Mouse (Mus musculus): ENCODE results near the gene Smcp. TPM values are rescaled to one million over a fixed set of nuclear protein-coding genes. Genes with fewer than 3 reads are reported as not detected.

The Smcp gene
- not detected in 2 replicates for polyA plus RNA-seq (2014; fragmentation: Nextera tagmentation; extraction: Ambion mirVana)

DNA sequence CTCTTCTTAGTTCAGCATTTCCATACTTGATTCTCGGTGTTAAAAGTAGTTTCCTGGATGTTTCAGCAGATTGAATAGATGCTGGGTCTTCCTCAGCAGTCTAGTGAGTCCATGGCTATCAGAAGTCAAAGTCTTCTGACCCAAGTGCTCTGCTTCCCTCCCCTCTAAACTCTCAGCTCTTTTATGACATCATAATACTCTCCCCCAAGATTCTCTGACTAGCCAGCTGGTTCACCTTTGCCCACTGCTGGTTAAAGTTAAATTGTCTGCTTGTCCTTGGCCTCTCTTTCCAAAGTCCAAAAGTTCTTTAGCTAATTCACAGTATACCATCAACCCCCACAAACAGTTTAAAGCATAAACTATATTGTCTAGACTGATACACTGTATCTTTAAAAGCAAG is at the start of gene Smcp:
TSS of gene Smcp (minus strand) at position 140 of the 400 bp plus-strand sequence.
- no peaks in the 10 kb centered on the region for H3K36me3 ChIP-seq (ENCODE audit: control insufficient read depth, insufficient read depth, low read length)
- H3K4me1 ChIP-seq (ENCODE audit: control insufficient read depth in 2 of 2, insufficient read depth in 2 of 2, low read length in 2 of 2) = no peaks in the 10 kb centered on the region
- H3K9me3 ChIP-seq (ENCODE audit: control insufficient read depth, low read length) = no peaks in the 10 kb centered on the region
- no peak within 1 kb of the TSS for H3K9ac ChIP-seq (ENCODE audit: low read length)
- no peak within 1 kb of the TSS for H3K27ac ChIP-seq (replicated peaks in 1 of 2; ENCODE audit: control insufficient read depth in 1 of 2, insufficient read depth in 1 of 2, low read depth in 2 of 2, low read length in 2 of 2)
- H3K27me3 ChIP-seq (ENCODE audit: control insufficient read depth, insufficient read depth, low read length) = no peaks in the 10 kb centered on the region
- H3K4me2 ChIP-seq (ENCODE audit: low read length) = no peak within 1 kb of the TSS
- WGBS = 63% methylated on average over 1 of the region's 1 CpGs
- ATAC-seq (ENCODE audit: insufficient number of reproducible peaks, insufficient read depth, low FRiP score, low read depth) = no peak
- no peak within 1 kb of the TSS for H3K4me3 ChIP-seq (ENCODE audit: control insufficient read depth in 1 of 2, insufficient read depth in 1 of 2, low read depth in 1 of 2, low read length in 2 of 2)

DNA sequence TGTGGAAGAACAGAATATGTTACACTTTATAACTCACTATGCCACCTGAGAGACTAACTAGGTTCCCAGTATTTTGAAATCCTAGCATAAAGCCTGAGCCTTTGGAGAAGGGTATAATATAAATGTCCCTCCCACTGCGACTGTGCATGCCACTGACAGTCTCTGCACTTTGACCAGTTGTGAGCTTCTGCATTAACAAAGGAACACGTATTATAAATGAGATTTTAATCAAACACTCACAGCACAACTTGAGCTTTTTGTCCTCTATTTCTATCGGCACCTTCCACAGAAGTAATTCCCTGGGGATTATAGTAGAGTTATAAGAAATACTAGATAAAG is 49.8 kb upstream of the Smcp start:
- Histone ChIP-seq H3K9ac (ENCODE audit: low read length) (no peak overlapping the region), H3K4me1 (ENCODE audit: control insufficient read depth in 2 of 2, insufficient read depth in 2 of 2, low read length in 2 of 2) (no peaks in the 10 kb centered on the region), H3K27ac (replicated peaks in 1 of 2; ENCODE audit: control insufficient read depth in 1 of 2, insufficient read depth in 1 of 2, low read depth in 2 of 2, low read length in 2 of 2) (no peak overlapping the region), H3K27me3 (ENCODE audit: control insufficient read depth, insufficient read depth, low read length) (no peaks in the 10 kb centered on the region), H3K9me3 (ENCODE audit: control insufficient read depth, low read length) (no peaks in the 10 kb centered on the region), H3K36me3 (ENCODE audit: control insufficient read depth, insufficient read depth, low read length) (no peaks in the 10 kb centered on the region), H3K4me2 (ENCODE audit: low read length) (no peak overlapping the region), H3K4me3 (ENCODE audit: control insufficient read depth in 1 of 2, insufficient read depth in 1 of 2, low read depth in 1 of 2, low read length in 2 of 2) (no peak overlapping the region)
- no peak for ATAC-seq (ENCODE audit: insufficient number of reproducible peaks, insufficient read depth, low FRiP score, low read depth)
- 69% methylated on average over 3 of the region's 3 CpGs for WGBS

DNA sequence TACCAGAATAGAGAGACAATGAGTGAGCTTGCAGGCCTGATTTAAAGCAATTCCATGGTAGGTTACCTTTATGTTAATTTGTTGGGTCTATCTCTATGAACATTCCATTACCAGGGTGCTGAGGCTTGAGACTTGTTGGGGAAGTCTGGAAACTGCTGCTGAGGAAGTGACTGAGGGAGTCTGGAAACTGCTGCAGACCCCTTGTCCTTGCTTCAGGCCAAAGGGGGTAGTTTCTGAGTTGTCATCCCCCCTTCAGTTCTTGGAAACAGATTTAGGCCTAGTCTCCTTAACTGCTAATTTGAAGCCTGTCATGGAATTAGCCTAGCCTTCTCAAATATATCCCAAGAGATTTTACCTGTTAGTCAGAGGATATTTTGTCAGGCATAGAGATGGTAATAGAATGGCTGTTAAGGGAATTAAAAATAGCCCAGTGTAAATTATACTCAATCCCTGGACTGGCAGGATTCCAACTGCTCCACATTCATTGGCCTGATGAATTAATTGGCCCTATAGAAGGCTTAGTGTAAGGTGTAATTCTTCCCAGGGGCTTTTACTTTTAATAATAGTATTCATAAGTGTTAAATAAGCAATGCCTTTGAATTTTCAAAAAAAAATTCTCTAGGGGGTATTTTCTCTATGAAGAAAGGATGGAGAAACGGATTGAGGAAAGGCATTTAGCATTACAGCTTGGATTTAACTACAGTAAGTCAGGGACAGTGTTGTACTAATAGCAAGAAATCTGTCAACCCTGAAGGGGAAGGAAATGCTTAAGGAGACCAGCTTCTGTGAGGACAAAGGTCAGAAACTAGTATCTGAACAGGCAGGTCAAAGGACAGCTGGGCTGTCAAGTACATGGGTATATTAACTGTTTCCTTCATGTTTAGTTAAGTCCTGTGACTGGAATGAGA is 49.2 kb upstream of the Smcp start:
- no peak overlapping the region for H3K4me2 ChIP-seq (ENCODE audit: low read length)
- no peak for ATAC-seq (ENCODE audit: insufficient number of reproducible peaks, insufficient read depth, low FRiP score, low read depth)

DNA sequence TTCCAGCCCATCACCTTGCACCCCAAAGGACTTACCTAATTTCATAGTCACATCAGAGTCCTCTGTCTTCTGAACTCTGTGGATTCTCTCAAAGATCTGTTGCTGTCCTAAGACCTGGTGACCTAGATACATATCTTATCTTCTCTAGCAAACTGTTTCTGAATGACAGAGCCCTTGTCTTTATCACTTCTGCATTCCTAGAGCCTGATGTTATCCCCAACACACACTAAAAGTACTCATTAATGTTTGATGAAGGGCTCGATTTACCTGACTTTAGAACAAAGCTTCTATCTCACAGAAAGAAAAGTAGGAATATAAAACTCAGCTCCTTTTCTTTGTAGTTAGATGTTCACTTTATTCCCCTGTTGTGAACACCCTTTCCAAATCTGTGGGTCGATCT is 32.8 kb upstream of the Smcp start, which contains the start of gene Lce6a:
TSS of gene Lce6a (minus strand) at position 101 of the 400 bp plus-strand sequence.
- no peak within 1 kb of the TSS for H3K4me3 ChIP-seq (ENCODE audit: control insufficient read depth in 1 of 2, insufficient read depth in 1 of 2, low read depth in 1 of 2, low read length in 2 of 2)
- H3K9ac ChIP-seq (ENCODE audit: low read length) = no peak within 1 kb of the TSS
- no peaks in the 10 kb centered on the region for H3K27me3 ChIP-seq (ENCODE audit: control insufficient read depth, insufficient read depth, low read length)
- WGBS = 60% methylated on average over 2 of the region's 2 CpGs
- H3K9me3 ChIP-seq (ENCODE audit: control insufficient read depth, low read length) = no peaks in the 10 kb centered on the region
- no peak within 1 kb of the TSS for H3K27ac ChIP-seq (replicated peaks in 1 of 2; ENCODE audit: control insufficient read depth in 1 of 2, insufficient read depth in 1 of 2, low read depth in 2 of 2, low read length in 2 of 2)
- no peaks in the 10 kb centered on the region for H3K36me3 ChIP-seq (ENCODE audit: control insufficient read depth, insufficient read depth, low read length)
- no peak for ATAC-seq (ENCODE audit: insufficient number of reproducible peaks, insufficient read depth, low FRiP score, low read depth)
- H3K4me1 ChIP-seq (ENCODE audit: control insufficient read depth in 2 of 2, insufficient read depth in 2 of 2, low read length in 2 of 2) = no peaks in the 10 kb centered on the region
- no peak within 1 kb of the TSS for H3K4me2 ChIP-seq (ENCODE audit: low read length)

More for the DNA sequence above, 49.2 kb upstream of the Smcp start:
- H3K9me3 ChIP-seq (ENCODE audit: control insufficient read depth, low read length) = no peaks in the 10 kb centered on the region
- H3K27ac ChIP-seq (replicated peaks in 1 of 2; ENCODE audit: control insufficient read depth in 1 of 2, insufficient read depth in 1 of 2, low read depth in 2 of 2, low read length in 2 of 2) = no peak overlapping the region
- no peak overlapping the region for H3K9ac ChIP-seq (ENCODE audit: low read length)
- no peaks in the 10 kb centered on the region for H3K36me3 ChIP-seq (ENCODE audit: control insufficient read depth, insufficient read depth, low read length)
- no peak overlapping the region for H3K4me3 ChIP-seq (ENCODE audit: control insufficient read depth in 1 of 2, insufficient read depth in 1 of 2, low read depth in 1 of 2, low read length in 2 of 2)
- H3K4me1 ChIP-seq (ENCODE audit: control insufficient read depth in 2 of 2, insufficient read depth in 2 of 2, low read length in 2 of 2) = no peaks in the 10 kb centered on the region
- WGBS = 57% methylated on average over 1 of the region's 1 CpGs
- no peaks in the 10 kb centered on the region for H3K27me3 ChIP-seq (ENCODE audit: control insufficient read depth, insufficient read depth, low read length)

DNA sequence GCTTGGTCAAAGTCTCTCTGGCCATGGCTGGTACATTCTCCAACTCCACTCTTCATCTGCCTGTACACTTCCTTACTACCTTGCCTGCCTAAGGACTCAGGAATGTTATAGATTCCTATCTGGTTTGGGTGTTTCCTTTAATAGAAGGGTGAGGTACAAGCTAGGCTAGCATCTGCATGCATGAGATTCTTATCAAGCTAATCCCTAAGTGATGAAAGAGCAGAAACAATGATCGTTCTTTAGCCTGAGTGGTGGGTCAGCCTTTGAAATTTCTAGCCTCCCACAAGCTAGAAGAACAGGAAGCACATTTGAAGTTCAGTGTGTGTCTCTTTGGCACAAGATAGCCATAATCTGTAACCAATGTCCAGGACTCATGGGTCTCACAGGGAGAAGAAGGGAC is 21.0 kb upstream of the Smcp start:
- Histone ChIP-seq H3K4me1 (ENCODE audit: control insufficient read depth in 2 of 2, insufficient read depth in 2 of 2, low read length in 2 of 2) (no peaks in the 10 kb centered on the region), H3K4me3 (ENCODE audit: control insufficient read depth in 1 of 2, insufficient read depth in 1 of 2, low read depth in 1 of 2, low read length in 2 of 2) (no peak overlapping the region), H3K27me3 (ENCODE audit: control insufficient read depth, insufficient read depth, low read length) (no peaks in the 10 kb centered on the region), H3K4me2 (ENCODE audit: low read length) (no peak overlapping the region), H3K36me3 (ENCODE audit: control insufficient read depth, insufficient read depth, low read length) (no peaks in the 10 kb centered on the region), H3K27ac (replicated peaks in 1 of 2; ENCODE audit: control insufficient read depth in 1 of 2, insufficient read depth in 1 of 2, low read depth in 2 of 2, low read length in 2 of 2) (no peak overlapping the region), H3K9ac (ENCODE audit: low read length) (no peak overlapping the region), H3K9me3 (ENCODE audit: control insufficient read depth, low read length) (no peaks in the 10 kb centered on the region)
- ATAC-seq (ENCODE audit: insufficient number of reproducible peaks, insufficient read depth, low FRiP score, low read depth) = no peak
- WGBS = 15% methylated on average over 1 of the region's 1 CpGs

DNA sequence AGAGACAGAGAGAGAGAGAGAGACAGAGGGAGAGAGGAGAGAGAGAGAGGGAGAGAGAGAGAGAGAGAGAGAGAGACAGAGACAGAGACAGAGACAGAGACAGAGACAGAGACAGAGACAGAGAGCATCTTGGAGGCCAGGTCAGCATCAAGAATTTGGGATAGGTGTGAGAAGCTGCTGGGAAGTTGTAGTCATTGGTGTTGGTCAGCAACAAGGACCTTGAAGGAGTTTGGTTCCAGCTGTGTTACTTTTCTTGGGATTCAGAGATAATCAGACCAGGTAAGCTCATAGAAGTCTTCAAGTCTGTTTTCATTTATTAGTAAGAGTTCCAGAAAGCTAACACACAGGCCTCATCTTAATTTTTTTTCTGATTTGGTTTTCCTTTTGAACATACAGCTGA is 18.6 kb upstream of the Smcp start, which contains the start of gene 2210017I01Rik:
TSS of gene 2210017I01Rik (minus strand) at position 101 of the 400 bp plus-strand sequence.
- H3K9ac ChIP-seq (ENCODE audit: low read length) = no peak within 1 kb of the TSS
- no peak within 1 kb of the TSS for H3K4me2 ChIP-seq (ENCODE audit: low read length)
- no peak within 1 kb of the TSS for H3K27ac ChIP-seq (replicated peaks in 1 of 2; ENCODE audit: control insufficient read depth in 1 of 2, insufficient read depth in 1 of 2, low read depth in 2 of 2, low read length in 2 of 2)
- H3K36me3 ChIP-seq (ENCODE audit: control insufficient read depth, insufficient read depth, low read length) = no peaks in the 10 kb centered on the region
- no peak within 1 kb of the TSS for H3K4me3 ChIP-seq (ENCODE audit: control insufficient read depth in 1 of 2, insufficient read depth in 1 of 2, low read depth in 1 of 2, low read length in 2 of 2)
- no peaks in the 10 kb centered on the region for H3K4me1 ChIP-seq (ENCODE audit: control insufficient read depth in 2 of 2, insufficient read depth in 2 of 2, low read length in 2 of 2)
- H3K27me3 ChIP-seq (ENCODE audit: control insufficient read depth, insufficient read depth, low read length) = no peaks in the 10 kb centered on the region
- no peak for ATAC-seq (ENCODE audit: insufficient number of reproducible peaks, insufficient read depth, low FRiP score, low read depth)
- H3K9me3 ChIP-seq (ENCODE audit: control insufficient read depth, low read length) = no peaks in the 10 kb centered on the region

DNA sequence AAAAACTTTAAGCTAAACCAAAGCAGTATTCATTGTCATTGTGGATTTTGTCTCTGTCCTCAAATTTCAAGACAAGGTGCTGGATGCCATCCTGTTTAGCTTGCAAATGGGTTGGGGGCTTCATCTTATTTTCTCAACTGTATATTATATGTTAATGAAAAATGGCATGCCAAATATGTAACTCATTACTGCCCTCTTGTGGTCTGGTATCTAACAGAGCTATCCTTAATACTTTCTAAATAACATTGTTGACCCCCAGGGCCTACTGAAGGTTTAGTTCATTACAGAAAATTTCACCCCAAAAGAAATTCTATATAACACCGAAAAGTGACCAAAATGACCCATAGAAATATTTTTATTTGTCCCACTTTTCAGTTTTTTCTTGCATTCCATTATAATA is 13.4 kb upstream of the Smcp start:
- Histone ChIP-seq H3K4me2 (ENCODE audit: low read length) (no peak overlapping the region), H3K4me3 (ENCODE audit: control insufficient read depth in 1 of 2, insufficient read depth in 1 of 2, low read depth in 1 of 2, low read length in 2 of 2) (no peak overlapping the region), H3K4me1 (ENCODE audit: control insufficient read depth in 2 of 2, insufficient read depth in 2 of 2, low read length in 2 of 2) (no peaks in the 10 kb centered on the region), H3K9me3 (ENCODE audit: control insufficient read depth, low read length) (no peaks in the 10 kb centered on the region), H3K27me3 (ENCODE audit: control insufficient read depth, insufficient read depth, low read length) (no peaks in the 10 kb centered on the region), H3K36me3 (ENCODE audit: control insufficient read depth, insufficient read depth, low read length) (no peaks in the 10 kb centered on the region), H3K27ac (replicated peaks in 1 of 2; ENCODE audit: control insufficient read depth in 1 of 2, insufficient read depth in 1 of 2, low read depth in 2 of 2, low read length in 2 of 2) (no peak overlapping the region), H3K9ac (ENCODE audit: low read length) (no peak overlapping the region)
- WGBS = 27% methylated on average over 1 of the region's 1 CpGs
- ATAC-seq (ENCODE audit: insufficient number of reproducible peaks, insufficient read depth, low FRiP score, low read depth) = no peak

DNA sequence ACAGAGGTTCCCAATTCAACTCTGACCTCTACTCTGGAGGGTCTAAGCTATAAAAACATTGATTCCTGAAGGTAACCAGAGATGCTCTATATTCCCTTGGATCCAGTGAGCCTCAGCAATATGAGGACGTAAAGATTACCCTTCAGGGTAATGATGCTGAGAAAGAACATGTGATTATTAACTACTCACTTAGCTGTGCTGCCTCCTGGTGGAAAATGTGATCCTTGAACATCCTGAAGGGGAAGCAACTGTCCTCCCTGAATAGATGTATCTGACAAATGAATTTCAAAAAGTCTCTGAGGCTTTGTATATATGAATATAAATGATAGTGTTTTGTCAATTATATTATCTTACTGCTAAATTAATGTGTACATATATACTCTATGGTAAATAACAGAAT is 11.7 kb upstream of the Smcp start:
- no peak overlapping the region for H3K27ac ChIP-seq (replicated peaks in 1 of 2; ENCODE audit: control insufficient read depth in 1 of 2, insufficient read depth in 1 of 2, low read depth in 2 of 2, low read length in 2 of 2)
- no peaks in the 10 kb centered on the region for H3K9me3 ChIP-seq (ENCODE audit: control insufficient read depth, low read length)
- no peak overlapping the region for H3K4me3 ChIP-seq (ENCODE audit: control insufficient read depth in 1 of 2, insufficient read depth in 1 of 2, low read depth in 1 of 2, low read length in 2 of 2)
- H3K4me1 ChIP-seq (ENCODE audit: control insufficient read depth in 2 of 2, insufficient read depth in 2 of 2, low read length in 2 of 2) = no peaks in the 10 kb centered on the region
- H3K36me3 ChIP-seq (ENCODE audit: control insufficient read depth, insufficient read depth, low read length) = no peaks in the 10 kb centered on the region
- no peak overlapping the region for H3K4me2 ChIP-seq (ENCODE audit: low read length)
- no peak overlapping the region for H3K9ac ChIP-seq (ENCODE audit: low read length)
- no peaks in the 10 kb centered on the region for H3K27me3 ChIP-seq (ENCODE audit: control insufficient read depth, insufficient read depth, low read length)
- WGBS = 42% methylated on average over 1 of the region's 1 CpGs
- no peak for ATAC-seq (ENCODE audit: insufficient number of reproducible peaks, insufficient read depth, low FRiP score, low read depth)

Measured in heart, embryonic 14.5 days (tissue).